ENCODE assay signal across 13 mouse cellular contexts in genomic region chr17:14037012-14037411, GRCm38 (mm10). TPM values are rescaled to one million over a fixed set of nuclear protein-coding genes. Genes with fewer than 3 reads are reported as not detected.
"Had no signal": no experiment of that assay in that cellular context is flagged by ENCODE, and none has a peak within 500 bp of the region (broad histone marks: within the 10 kb centered on the region; RNA-seq: fewer than 3 reads in every experiment).

No protein-coding gene starts in this region.

RNA-seq across cellular contexts. Expression of gene Gm7358, which starts 22.3 kb away (rescaled TPM):
- polyA plus RNA-seq: neural tube, embryonic 12.5 days; neural tube, embryonic 13.5 days; neural tube, embryonic 14.5 days; neural tube, embryonic 15.5 days; small intestine, adult 2 months; spleen, adult 2 months; stomach, embryonic 14.5 days; stomach, embryonic 15.5 days; stomach, embryonic 16.5 days; stomach, postnatal 0 days; thymus, adult 2 months; thymus, postnatal 0 days; urinary bladder, adult 2 months had no signal

RNA-seq across cellular contexts. Expression of gene Gm7356, which starts 33.5 kb away (rescaled TPM):
- polyA plus RNA-seq: neural tube, embryonic 12.5 days; neural tube, embryonic 13.5 days; neural tube, embryonic 14.5 days; neural tube, embryonic 15.5 days; small intestine, adult 2 months; spleen, adult 2 months; stomach, embryonic 14.5 days; stomach, embryonic 15.5 days; stomach, embryonic 16.5 days; stomach, postnatal 0 days; thymus, adult 2 months; thymus, postnatal 0 days; urinary bladder, adult 2 months had no signal
